Mouse (Mus musculus): ENCODE data around the gene Hand2. TPM values are rescaled to one million over a fixed set of nuclear protein-coding genes. Genes with fewer than 3 reads are reported as not detected.

Hand2 gene
- polyA plus RNA-seq, 1 experiment from 2014 or later, result 2.6 TPM

- no peak overlapping the region for H3K4me3 ChIP-seq
- H3K4me1 ChIP-seq, result no peaks in the 10 kb centered on the region
- no peaks in the 10 kb centered on the region for H3K36me3 ChIP-seq
- peaks cover 94% of the 10 kb centered on the region for H3K27me3 ChIP-seq (replicated peaks)
- WGBS (ENCODE audit: insufficient replicate concordance), result 17% methylated on average over 4 of the region's 4 CpGs
- H3K9me3 ChIP-seq (replicated peaks), result no peaks in the 10 kb centered on the region
- no peak overlapping the region for H3K4me2 ChIP-seq
- ATAC-seq, result no peak
- no peak overlapping the region for H3K9ac ChIP-seq
- no peak overlapping the region for H3K27ac ChIP-seq
Observed at GRCm38 (mm10) chr8:57348251-57348650, 27.5 kb downstream of the Hand2 start.

- Histone ChIP-seq H3K9me3 (replicated peaks) (no peaks in the 10 kb centered on the region), H3K27me3 (replicated peaks) (peaks cover 94% of the 10 kb centered on the region), H3K36me3 (no peaks in the 10 kb centered on the region), H3K4me2 (no peak overlapping the region), H3K9ac (no peak overlapping the region), H3K4me3 (no peak overlapping the region), H3K4me1 (no peaks in the 10 kb centered on the region), H3K27ac (no peak overlapping the region)
- ATAC-seq, result no peak
- 3% methylated on average over 23 of the region's 23 CpGs for WGBS (ENCODE audit: insufficient replicate concordance)
Observed at GRCm38 (mm10) chr8:57348866-57349520, 28.2 kb downstream of the Hand2 start.

GRCm38 (mm10) chr8:57351861-57352260, 31.1 kb downstream of the Hand2 start:
- Histone ChIP-seq H3K9ac (no peak overlapping the region), H3K4me2 (no peak overlapping the region), H3K9me3 (replicated peaks) (no peaks in the 10 kb centered on the region), H3K4me3 (no peak overlapping the region), H3K4me1 (no peaks in the 10 kb centered on the region), H3K36me3 (no peaks in the 10 kb centered on the region), H3K27me3 (replicated peaks) (peaks cover 79% of the 10 kb centered on the region), H3K27ac (no peak overlapping the region)
- 26% methylated on average over 2 of the region's 2 CpGs for WGBS (ENCODE audit: insufficient replicate concordance)
- ATAC-seq, result no peak

GRCm38 (mm10) chr8:57353346-57354305, 32.8 kb downstream of the Hand2 start:
- 5% methylated on average over 37 of the region's 37 CpGs for WGBS (ENCODE audit: insufficient replicate concordance)
- peaks cover 61% of the 10 kb centered on the region for H3K27me3 ChIP-seq (replicated peaks)
- no peaks in the 10 kb centered on the region for H3K9me3 ChIP-seq (replicated peaks)
- H3K27ac ChIP-seq, result no peak overlapping the region
- no peaks in the 10 kb centered on the region for H3K4me1 ChIP-seq
- no peaks in the 10 kb centered on the region for H3K36me3 ChIP-seq
- H3K4me3 ChIP-seq, result peak overlapping the region; percentile 22
- H3K9ac ChIP-seq, result no peak overlapping the region
- ATAC-seq, result no peak
- peak overlapping the region; percentile 24 for H3K4me2 ChIP-seq

GRCm38 (mm10) chr8:57354876-57355275, 34.1 kb downstream of the Hand2 start:
- H3K27ac ChIP-seq, result no peak overlapping the region
- no peak for ATAC-seq

GRCm38 (mm10) chr8:57356529-57357325, 35.9 kb downstream of the Hand2 start:
- no peak for ATAC-seq
- 53% methylated on average over 9 of the region's 9 CpGs for WGBS (ENCODE audit: insufficient replicate concordance)
- H3K36me3 ChIP-seq, result no peaks in the 10 kb centered on the region
- no peak overlapping the region for H3K27ac ChIP-seq
- no peak overlapping the region for H3K4me3 ChIP-seq
- H3K9ac ChIP-seq, result no peak overlapping the region
- H3K4me2 ChIP-seq, result no peak overlapping the region
- H3K4me1 ChIP-seq, result no peaks in the 10 kb centered on the region
- peaks cover 36% of the 10 kb centered on the region for H3K27me3 ChIP-seq (replicated peaks)
- H3K9me3 ChIP-seq (replicated peaks), result no peaks in the 10 kb centered on the region

More at GRCm38 (mm10) chr8:57354876-57355275, 34.1 kb downstream of the Hand2 start:
- H3K9me3 ChIP-seq (replicated peaks), result no peaks in the 10 kb centered on the region
- no peaks in the 10 kb centered on the region for H3K36me3 ChIP-seq
- no peak overlapping the region for H3K4me2 ChIP-seq
- no peak overlapping the region for H3K4me3 ChIP-seq
- H3K9ac ChIP-seq, result no peak overlapping the region
- WGBS (ENCODE audit: insufficient replicate concordance), result 50% methylated on average over 2 of the region's 2 CpGs
- no peaks in the 10 kb centered on the region for H3K4me1 ChIP-seq
- H3K27me3 ChIP-seq (replicated peaks), result peaks cover 50% of the 10 kb centered on the region

- Histone ChIP-seq H3K27ac (no peak overlapping the region), H3K36me3 (no peaks in the 10 kb centered on the region), H3K4me2 (no peak overlapping the region), H3K9ac (no peak overlapping the region), H3K9me3 (replicated peaks) (no peaks in the 10 kb centered on the region), H3K4me3 (no peak overlapping the region), H3K27me3 (replicated peaks) (peaks cover 3% of the 10 kb centered on the region; the same call in 1 of the 2 replicates), H3K4me1 (no peaks in the 10 kb centered on the region)
- WGBS (ENCODE audit: insufficient replicate concordance), result 25% methylated on average over 2 of the region's 2 CpGs
- no peak for ATAC-seq
Observed at GRCm38 (mm10) chr8:57360493-57360892, 39.7 kb downstream of the Hand2 start.

GRCm38 (mm10) chr8:57361003-57361805, 40.4 kb downstream of the Hand2 start:
- H3K36me3 ChIP-seq, result no peaks in the 10 kb centered on the region
- WGBS (ENCODE audit: insufficient replicate concordance), result 57% methylated on average over 8 of the region's 8 CpGs

GRCm38 (mm10) chr8:57362881-57363280, 42.1 kb downstream of the Hand2 start:
- H3K36me3 ChIP-seq, result no peaks in the 10 kb centered on the region
- H3K27me3 ChIP-seq (replicated peaks), result no peaks in the 10 kb centered on the region
- H3K9ac ChIP-seq, result no peak overlapping the region
- ATAC-seq, result no peak
- H3K27ac ChIP-seq, result no peak overlapping the region
- no peak overlapping the region for H3K4me3 ChIP-seq
- no peak overlapping the region for H3K4me2 ChIP-seq
- WGBS (ENCODE audit: insufficient replicate concordance), result 49% methylated on average over 2 of the region's 2 CpGs
- no peaks in the 10 kb centered on the region for H3K4me1 ChIP-seq
- no peaks in the 10 kb centered on the region for H3K9me3 ChIP-seq (replicated peaks)

More at GRCm38 (mm10) chr8:57361003-57361805, 40.4 kb downstream of the Hand2 start:
- Histone ChIP-seq H3K9me3 (replicated peaks) (no peaks in the 10 kb centered on the region), H3K4me2 (no peak overlapping the region), H3K27ac (no peak overlapping the region), H3K9ac (no peak overlapping the region), H3K4me1 (no peaks in the 10 kb centered on the region), H3K27me3 (replicated peaks) (no peaks in the 10 kb centered on the region; the same call in 1 of the 2 replicates), H3K4me3 (no peak overlapping the region)
- ATAC-seq, result no peak

- H3K9me3 ChIP-seq (replicated peaks), result no peaks in the 10 kb centered on the region
- 60% methylated on average over 2 of the region's 2 CpGs for WGBS (ENCODE audit: insufficient replicate concordance)
- no peak for ATAC-seq
- H3K27ac ChIP-seq, result no peak overlapping the region
- no peak overlapping the region for H3K4me2 ChIP-seq
- no peaks in the 10 kb centered on the region for H3K36me3 ChIP-seq
- H3K9ac ChIP-seq, result no peak overlapping the region
- no peaks in the 10 kb centered on the region for H3K4me1 ChIP-seq
- H3K4me3 ChIP-seq, result no peak overlapping the region
- no peaks in the 10 kb centered on the region for H3K27me3 ChIP-seq (replicated peaks)
Observed at GRCm38 (mm10) chr8:57374044-57374443, 53.3 kb downstream of the Hand2 start.

All from liver, embryonic 12.5 days (tissue).